Mouse (Mus musculus) heart, postnatal 0 days (tissue): ENCODE results near the gene Hist1h2ad. TPM values are rescaled to one million over a fixed set of nuclear protein-coding genes. Genes with fewer than 3 reads are reported as not detected.

Experiments
- ATAC-seq: fragments of 200-750 bp; cut with Nextera tagmentation; 2 replicates; pipeline ENCODE4 v1.8.0; 2017; ENCODE audit warnings: low read depth, moderate number of reproducible peaks, moderate library complexity; ENCODE audit not compliant: insufficient read depth
- DNase-seq: peaks from one replicate; pipeline ENCODE4 v3.0.0-alpha.2; 2016; ENCODE audit warnings: low spot score
- H3K27ac ChIP-seq: fragments of 300-500 bp; sonication (generic); 2 replicates; pipeline ENCODE4 v1.5.1; 2014; ENCODE audit warnings: low read depth, mild to moderate bottlenecking
- H3K27me3 ChIP-seq: fragments of 300-500 bp; sonication (generic); 2 replicates; pipeline ENCODE4 v1.6.1; 2014; ENCODE audit warnings: low read length, mixed read lengths; ENCODE audit not compliant: control insufficient read depth, insufficient read depth
- H3K36me3 ChIP-seq: fragments of 300-500 bp; sonication (generic); replicated peaks from 2 replicates; pipeline ENCODE4 v1.6.1; 2014; ENCODE audit warnings: low read length, mixed read lengths; ENCODE audit not compliant: control insufficient read depth, insufficient read depth
- H3K4me1 ChIP-seq: fragments of 300-500 bp; sonication (generic); 2 replicates; pipeline ENCODE4 v1.6.1; 2014; ENCODE audit warnings: antibody characterized with exemption; ENCODE audit not compliant: control insufficient read depth, insufficient read depth
- H3K4me2 ChIP-seq: fragments of 300-500 bp; sonication (generic); 2 replicates; pipeline ENCODE4 v1.6.1; 2014; ENCODE audit warnings: low read depth, mild to moderate bottlenecking, low read length, moderate library complexity
- H3K4me3 ChIP-seq: fragments of 300-500 bp; sonication (generic); 2 replicates; pipeline ENCODE4 v1.5.1; 2014; ENCODE audit warnings: low read depth, low read length
- H3K9ac ChIP-seq: fragments of 300-500 bp; sonication (generic); replicated peaks from 2 replicates; pipeline ENCODE4 v1.6.1; 2014; ENCODE audit warnings: low read depth, low read length, mixed read lengths
- H3K9me3 ChIP-seq: fragments of 300-500 bp; sonication (generic); replicated peaks from 2 replicates; pipeline ENCODE4 v1.6.1; 2016; ENCODE audit warnings: low read length; ENCODE audit not compliant: control insufficient read depth
- CTCF ChIP-seq: IDR thresholded peaks from 2 replicates; pipeline ENCODE4 v1.5.1; 2016; ENCODE audit warnings: antibody characterized with exemption, control low read depth, low read depth
- EP300 ChIP-seq: IDR thresholded peaks from 2 replicates; pipeline ENCODE4 v1.6.1; 2016; ENCODE audit warnings: antibody characterized with exemption, low read depth
- WGBS: fragments of 180-500 bp; shearing (Covaris S2); extraction: QIAGEN DNeasy Blood & Tissue Kit; methylation state at CpG from one replicate; pipeline ENCODE4 v1.1.7; 2014; 5-methylcytosine and 5-hydroxymethylcytosine counted together
- polyA plus RNA-seq: library from polyadenylated mRNA; unstranded; fragments of >200 nt; fragmentation: Nextera tagmentation; extraction: Ambion mirVana; gene quantifications from 2 replicates; pipeline ENCODE4 v1.2.1, GENCODE M21; 2015
- total RNA-seq: library from RNA; depleted of rRNA; stranded (reverse); fragments of >200 nt; gene quantifications from 2 replicates; pipeline ENCODE4 v1.2.3, GENCODE M21; 2014; ENCODE audit warnings: low replicate concordance

Gene Hist1h2ad
- total and polyA plus RNA-seq, 2 experiments from 2014 or later, result 0.27 to 568 TPM

- Histone ChIP-seq H3K4me3 (peak overlapping the region; percentile 47), H3K27me3 (no peaks in the 10 kb centered on the region), H3K9ac (peak overlapping the region; percentile 50; the same call in 1 of the 2 replicates), H3K4me2 (peak overlapping the region; percentile 59), H3K36me3 (no peaks in the 10 kb centered on the region), H3K4me1 (peaks cover 5% of the 10 kb centered on the region; the same call in 1 of the 2 replicates), H3K27ac (peak overlapping the region; percentile 85), H3K9me3 (no peaks in the 10 kb centered on the region)
- DNase-seq (no peak), ATAC-seq (no peak)
- TF ChIP-seq EP300, result no peak
- no peak for TF ChIP-seq CTCF
- WGBS, result 46% methylated on average over 8 of the region's 8 CpGs
These were observed 22.0 kb upstream of the Hist1h2ad start for GRCm38 (mm10) chr13:23551931-23552914.

- TF ChIP-seq EP300, result no peak
- TF ChIP-seq CTCF, result no peak
- H3K9ac ChIP-seq, result no peak within 1 kb of the TSS
- peaks cover 5% of the 10 kb centered on the region; the same call in 1 of the 2 replicates for H3K4me1 ChIP-seq
- ATAC-seq (no peak), DNase-seq (no peak)
- no peaks in the 10 kb centered on the region for H3K9me3 ChIP-seq
- H3K27me3 ChIP-seq, result no peaks in the 10 kb centered on the region
- peak within 1 kb of the TSS; percentile 85; the same call in 1 of the 2 replicates for H3K27ac ChIP-seq
- no peak within 1 kb of the TSS for H3K4me3 ChIP-seq
- H3K4me2 ChIP-seq, result peak within 1 kb of the TSS; percentile 85; the same call in 1 of the 2 replicates
- no peaks in the 10 kb centered on the region for H3K36me3 ChIP-seq
These were observed 21.2 kb upstream of the Hist1h2ad start, which contains the start of gene Hist1h1d for GRCm38 (mm10) chr13:23552962-23553361. TSS of gene Hist1h1d (plus strand) at chr13:23553262.

- Histone ChIP-seq H3K4me1 (peaks cover 5% of the 10 kb centered on the region; the same call in 1 of the 2 replicates), H3K4me3 (peak overlapping the region; percentile 56), H3K36me3 (no peaks in the 10 kb centered on the region), H3K27ac (peak overlapping the region; percentile 88), H3K4me2 (peak overlapping the region; percentile 85), H3K27me3 (no peaks in the 10 kb centered on the region), H3K9ac (peak overlapping the region; percentile 83), H3K9me3 (no peaks in the 10 kb centered on the region)
- ATAC-seq (no peak), DNase-seq (no peak)
- 19% methylated on average over 9 of the region's 9 CpGs for WGBS
- TF ChIP-seq EP300 (no peak), CTCF (no peak)
These were observed 19.8 kb upstream of the Hist1h2ad start for GRCm38 (mm10) chr13:23554393-23554792.

- peaks cover 5% of the 10 kb centered on the region; the same call in 1 of the 2 replicates for H3K4me1 ChIP-seq
These were observed 19.0 kb upstream of the Hist1h2ad start for GRCm38 (mm10) chr13:23554925-23555838.

GRCm38 (mm10) chr13:23555839-23556416, 18.3 kb upstream of the Hist1h2ad start:
- H3K4me1 ChIP-seq, result 0 out of 2 replicates have a peak, but pooled peaks cover 5% of the 10 kb centered on the region
- ATAC-seq (peak; percentile 68), DNase-seq (peak; percentile 98)
- TF ChIP-seq EP300 (peak; percentile 48; the same call in 1 of the 2 replicates), CTCF (no peak)
- H3K36me3 ChIP-seq, result no peaks in the 10 kb centered on the region
- H3K27me3 ChIP-seq, result no peaks in the 10 kb centered on the region
- H3K4me2 ChIP-seq, result peak overlapping the region; percentile 85
- peak overlapping the region; percentile 83 for H3K9ac ChIP-seq
- under 1% methylated on average over 18 of the region's 18 CpGs for WGBS
- peak overlapping the region; percentile 56 for H3K4me3 ChIP-seq
- H3K27ac ChIP-seq, result peak overlapping the region; percentile 88
- H3K9me3 ChIP-seq, result no peaks in the 10 kb centered on the region

More at GRCm38 (mm10) chr13:23554925-23555838, 19.0 kb upstream of the Hist1h2ad start:
- H3K27me3 ChIP-seq, result no peaks in the 10 kb centered on the region
- H3K9ac ChIP-seq, result peak overlapping the region; percentile 83
- ATAC-seq (peak; percentile 81), DNase-seq (peak; percentile 85)
- WGBS, result under 1% methylated on average over 54 of the region's 54 CpGs
- H3K4me2 ChIP-seq, result peak overlapping the region; percentile 85
- H3K9me3 ChIP-seq, result no peaks in the 10 kb centered on the region
- no peaks in the 10 kb centered on the region for H3K36me3 ChIP-seq
- H3K4me3 ChIP-seq, result peak overlapping the region; percentile 56
- TF ChIP-seq EP300 (no peak), CTCF (no peak)
- peak overlapping the region; percentile 88 for H3K27ac ChIP-seq
